Mouse (Mus musculus) spleen, embryonic (tissue): ENCODE results near the gene Cd6.

Experiments used
- CTCF ChIA-PET: fragments of 350-600 bp; sonication (Branson Sonifier 250); formaldehyde crosslinking; loops from one replicate; lab custom pipeline; 2022; lab: Charles Lee

The Cd6 gene

DNA sequence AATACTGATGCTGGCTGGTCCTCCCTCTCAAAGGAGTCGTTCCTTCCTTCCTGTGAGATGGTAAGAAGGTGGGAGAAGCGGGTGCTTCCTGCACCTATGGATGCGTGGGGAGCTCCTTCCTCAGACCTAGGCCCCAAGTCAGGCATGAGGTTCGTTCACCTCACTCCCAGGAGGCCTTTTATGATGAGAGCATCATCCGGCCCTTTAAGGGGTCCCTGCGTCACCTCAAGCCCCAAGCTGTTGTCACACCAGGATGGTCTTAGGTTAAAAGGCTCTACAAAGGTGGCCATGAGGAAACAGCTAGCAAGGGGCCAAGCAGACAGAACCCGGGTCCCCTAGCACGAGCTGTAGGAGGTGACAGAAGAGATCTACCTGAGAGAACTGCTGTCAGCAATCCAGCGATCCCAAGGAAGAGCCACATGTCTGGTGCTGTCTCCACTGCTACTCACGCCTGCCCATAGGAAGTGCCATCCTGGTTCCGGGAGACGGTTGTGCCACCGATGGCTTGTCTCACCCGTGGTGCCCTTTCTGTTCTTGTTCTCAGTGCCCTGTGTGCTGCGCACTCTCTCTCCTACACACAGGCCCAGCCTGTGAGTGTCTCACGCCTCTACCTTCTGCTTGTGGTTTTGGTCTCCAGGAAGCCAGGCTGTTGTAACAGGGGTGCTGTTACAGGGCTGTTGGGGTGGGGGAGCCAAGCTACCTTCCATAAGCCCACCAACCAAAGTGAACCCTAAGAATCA, at the start of gene Cd6:
Gene Cd6 (minus strand): TSS at position 623 of the 740 bp plus-strand sequence.
- CTCF ChIA-PET = no interaction called here

- CTCF ChIA-PET = no interaction called here
Observed at GRCm38 (mm10) chr19:10878201-10878837, 48.5 kb upstream of the Cd6 start.

GRCm38 (mm10) chr19:10871328-10871961, 41.6 kb upstream of the Cd6 start:
- CTCF ChIA-PET = interaction anchor here (0.7 to 1.1 kb wide), 2 partner anchors 11 to 38 kb away, joined by 3 read pairs; partner anchors contain the start of gene Tmem109

DNA sequence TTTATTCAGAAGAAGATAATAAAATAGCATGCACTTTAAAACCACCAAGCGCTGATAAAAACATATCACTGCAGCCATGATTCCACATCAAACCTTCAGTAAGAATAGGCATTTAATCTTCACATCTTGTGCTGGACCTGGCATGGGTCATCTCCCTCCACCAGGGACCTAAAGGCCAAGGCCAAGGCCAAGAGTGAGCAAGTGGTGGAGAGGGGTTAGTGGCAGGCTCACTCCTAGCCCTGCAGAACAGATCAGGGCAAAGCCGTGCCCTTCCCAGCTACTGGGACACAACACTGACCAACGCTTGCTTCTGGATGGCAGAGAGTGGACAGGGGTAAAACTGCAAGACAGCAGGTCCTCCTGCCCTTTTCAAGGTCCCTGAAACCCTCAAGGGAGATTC, 40.8 kb upstream of the Cd6 start:
- CTCF ChIA-PET = no interaction called here

- CTCF ChIA-PET = interaction anchor here (0.6 to 0.8 kb wide), 2 partner anchors 192 to 385 kb away, joined by 3 to 4 read pairs; no protein-coding TSS in a partner anchor
Observed at GRCm38 (mm10) chr19:10869886-10870527, 40.1 kb upstream of the Cd6 start, which contains the start of gene Tmem132a. Gene Tmem132a, minus strand, starts transcription at chr19:10869940.

DNA sequence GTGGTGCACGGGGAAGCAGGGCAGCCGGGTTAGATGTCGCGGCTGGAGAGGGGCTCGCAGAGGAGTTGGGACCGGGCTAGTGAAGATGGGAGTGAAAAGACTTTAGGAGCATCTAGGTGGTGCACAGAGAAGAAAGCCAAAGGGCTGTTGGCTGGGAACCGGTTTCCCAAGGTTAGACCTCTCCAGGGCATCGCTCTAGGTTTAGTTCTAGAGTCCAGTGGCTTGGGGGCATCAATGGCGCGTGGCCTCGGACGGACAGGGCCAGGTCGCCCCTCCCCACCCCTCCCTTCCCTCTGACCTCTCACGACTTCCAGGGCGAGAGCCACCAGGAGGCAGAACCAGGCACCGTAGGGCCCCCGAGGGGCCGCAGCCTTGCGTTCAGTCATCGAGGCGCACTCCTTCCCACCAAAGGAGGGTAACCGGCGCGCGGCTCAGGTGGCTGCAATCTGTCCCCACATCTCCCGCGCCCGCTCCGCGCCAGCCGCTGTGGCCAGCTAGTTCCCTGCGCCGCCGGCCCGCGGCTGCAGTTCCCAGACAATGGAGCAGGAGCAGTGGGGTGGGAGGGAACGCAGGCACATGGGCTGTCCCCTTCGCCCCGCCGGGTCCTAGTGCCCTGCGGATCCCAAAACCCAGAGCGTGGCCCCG, 39.5 kb upstream of the Cd6 start:
- CTCF ChIA-PET = interaction anchor here (0.8 kb wide), 1 partner anchor 386 kb away, joined by 3 read pairs; no protein-coding TSS in a partner anchor

DNA sequence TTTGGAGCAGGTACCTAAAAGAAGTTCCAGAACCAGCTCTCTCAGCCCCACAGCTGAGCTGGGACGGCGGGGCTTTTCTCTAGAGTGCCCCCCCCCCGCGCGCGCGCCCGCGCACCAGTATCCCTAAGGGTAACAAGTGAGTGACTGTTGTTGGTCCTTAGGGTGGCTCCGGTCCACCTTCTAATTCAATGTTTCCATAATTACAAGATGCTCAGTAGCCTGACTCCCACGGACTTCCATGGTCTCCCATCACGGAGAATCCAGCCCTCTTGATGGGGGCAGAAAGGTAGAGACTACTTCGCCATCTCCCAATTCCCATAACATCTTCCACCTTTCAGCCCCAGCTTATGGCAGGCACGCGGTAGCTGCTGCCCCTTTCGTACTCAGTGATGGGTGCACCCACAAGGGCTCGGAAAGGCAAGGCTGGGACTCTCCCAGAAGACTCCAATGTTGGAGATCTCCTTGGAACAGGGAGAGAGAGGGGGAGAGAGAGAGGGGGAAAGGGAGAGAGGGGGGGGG, 38.8 kb upstream of the Cd6 start:
- CTCF ChIA-PET = interaction anchor here (1.1 kb wide), 1 partner anchor 12 kb away, joined by 11 read pairs; no protein-coding TSS in a partner anchor

DNA sequence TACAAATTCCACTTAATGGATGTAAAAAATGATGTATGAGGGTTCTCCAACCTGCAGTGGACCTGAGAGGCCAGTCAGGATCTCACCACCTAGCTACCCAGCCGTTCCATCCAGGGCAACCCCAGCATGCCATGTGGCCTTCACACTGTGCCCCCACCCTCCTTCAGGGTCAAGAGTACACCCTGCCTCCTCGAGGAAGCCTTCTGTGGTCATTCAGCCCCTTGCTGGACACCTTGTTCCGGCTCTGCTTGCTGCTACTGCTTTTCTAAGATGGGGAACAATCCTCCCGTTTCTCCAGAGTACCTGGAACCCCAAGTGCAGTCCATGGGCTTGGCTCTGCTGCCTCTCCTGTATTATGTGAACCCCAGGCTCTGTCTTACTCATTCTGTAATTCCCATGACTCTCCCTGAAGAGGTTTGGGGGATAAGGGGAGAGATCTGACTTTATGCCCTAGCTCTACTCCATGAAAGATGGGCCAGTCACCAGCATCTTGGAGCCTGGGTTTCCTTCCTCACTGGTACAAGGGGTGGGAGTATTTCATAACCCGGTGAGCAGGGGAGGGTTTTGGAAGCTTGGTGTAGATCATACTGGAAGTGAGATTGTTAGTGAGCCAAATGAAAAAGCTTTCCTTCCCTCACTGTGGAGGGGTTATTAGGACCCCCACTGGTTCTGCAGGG, 38.2 kb upstream of the Cd6 start:
- CTCF ChIA-PET = interaction anchor here (1.1 kb wide), 1 partner anchor 13 kb away, joined by 11 read pairs; no protein-coding TSS in a partner anchor

- CTCF ChIA-PET = no interaction called here
Observed at GRCm38 (mm10) chr19:10866351-10866750, 36.5 kb upstream of the Cd6 start.

DNA sequence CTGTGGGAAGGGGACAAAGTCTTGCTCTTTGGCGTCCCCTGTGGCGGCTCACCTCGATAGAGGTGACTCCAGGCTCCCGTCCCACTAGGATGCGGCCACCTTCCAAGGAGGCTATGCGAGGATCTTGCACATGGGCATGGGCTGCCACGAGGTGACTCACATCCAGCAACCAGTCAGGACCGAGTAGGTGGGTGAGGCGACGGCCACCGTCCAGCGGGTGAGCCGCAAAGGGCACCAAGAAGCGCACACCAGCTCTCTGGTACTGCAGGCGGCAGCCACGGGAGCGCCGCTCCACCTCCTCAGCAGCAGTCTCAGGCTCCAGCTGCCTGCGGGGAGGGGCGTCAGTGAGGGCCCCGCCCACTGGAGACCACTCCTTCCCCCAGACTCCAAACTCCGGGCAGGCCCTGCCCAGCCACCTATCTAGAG, 30.2 kb upstream of the Cd6 start:
- CTCF ChIA-PET = no interaction called here

DNA sequence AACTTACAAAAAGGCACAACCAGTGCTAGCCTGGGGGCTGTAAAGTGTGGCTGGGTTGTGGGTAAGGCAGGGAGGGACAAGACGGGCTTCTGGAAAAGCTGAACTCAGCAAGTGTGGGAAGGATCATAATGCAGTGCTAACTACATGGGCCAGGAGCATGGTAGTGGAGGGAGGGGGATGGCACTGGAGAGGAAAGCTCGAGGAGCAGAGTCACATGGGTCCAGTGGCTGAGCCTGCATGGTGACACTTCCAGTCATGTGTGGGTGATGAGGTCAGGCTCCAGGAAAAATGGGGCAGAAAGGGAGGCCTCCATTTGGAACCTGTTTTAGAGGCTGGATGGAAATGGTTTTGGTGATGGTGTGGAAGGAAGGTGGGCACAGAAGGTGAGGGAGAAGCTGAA, 26.7 kb upstream of the Cd6 start:
- CTCF ChIA-PET = no interaction called here

DNA sequence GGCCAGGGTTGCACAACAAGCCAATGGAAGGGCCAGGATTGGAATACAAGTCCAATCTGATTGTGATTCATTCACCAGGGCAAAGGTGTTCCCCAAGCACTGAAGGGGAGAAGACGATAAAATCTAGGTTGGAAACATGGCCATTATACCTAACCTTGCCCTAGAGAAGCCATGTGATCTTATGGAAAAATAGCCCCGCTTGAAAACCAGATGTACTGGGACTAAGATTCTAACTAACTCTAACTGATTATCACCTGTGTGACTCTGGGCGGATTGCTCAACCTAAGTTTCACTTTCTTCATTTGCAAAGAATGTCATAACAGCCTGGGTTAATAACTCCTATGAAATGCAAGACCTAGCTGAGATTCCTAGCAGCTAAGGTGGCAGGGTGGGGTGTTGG, 25.6 kb upstream of the Cd6 start:
- CTCF ChIA-PET = no interaction called here

DNA sequence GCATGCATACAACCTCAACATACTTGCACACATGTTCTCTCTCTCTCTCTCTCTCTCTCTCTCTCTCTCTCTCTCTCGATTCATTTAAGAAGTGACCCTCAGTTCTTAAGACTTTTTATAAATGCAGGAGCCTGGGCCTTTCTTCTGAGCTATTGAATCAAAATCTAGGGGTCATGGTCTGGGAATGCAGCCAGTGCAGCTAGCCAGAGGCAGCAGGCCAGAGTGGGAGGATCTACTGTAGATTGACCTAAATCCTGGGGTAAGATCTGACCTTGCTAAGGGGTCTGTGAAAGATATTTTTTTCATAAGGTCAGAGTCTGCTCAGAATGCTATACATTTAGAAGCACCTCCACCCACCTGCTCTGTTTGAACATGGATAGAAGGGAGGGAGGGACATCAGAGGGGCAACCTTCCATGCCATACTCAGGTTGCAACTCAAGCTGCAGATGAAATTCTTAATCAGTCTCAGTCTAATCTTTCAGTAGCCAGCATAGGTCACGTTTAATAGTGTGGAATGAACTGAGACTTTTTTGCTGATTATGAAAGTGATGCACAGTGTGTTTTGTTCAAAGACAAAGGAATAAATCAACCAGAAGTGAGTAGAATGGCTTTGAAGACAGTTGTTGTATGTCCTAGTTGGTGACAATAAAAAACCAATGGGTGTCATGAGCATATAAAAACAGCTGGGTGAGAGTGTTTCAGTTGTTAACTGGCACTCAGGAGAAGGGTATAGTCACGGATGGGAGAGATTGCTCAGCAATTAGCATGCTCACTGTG, 17.6 kb upstream of the Cd6 start:
- CTCF ChIA-PET = no interaction called here

GRCm38 (mm10) chr19:10846150-10846549, 16.3 kb upstream of the Cd6 start:
- CTCF ChIA-PET = no interaction called here

- CTCF ChIA-PET = no interaction called here
Observed at GRCm38 (mm10) chr19:10845454-10845853, 15.6 kb upstream of the Cd6 start.

GRCm38 (mm10) chr19:10844206-10844605, 14.3 kb upstream of the Cd6 start:
- CTCF ChIA-PET = no interaction called here

DNA sequence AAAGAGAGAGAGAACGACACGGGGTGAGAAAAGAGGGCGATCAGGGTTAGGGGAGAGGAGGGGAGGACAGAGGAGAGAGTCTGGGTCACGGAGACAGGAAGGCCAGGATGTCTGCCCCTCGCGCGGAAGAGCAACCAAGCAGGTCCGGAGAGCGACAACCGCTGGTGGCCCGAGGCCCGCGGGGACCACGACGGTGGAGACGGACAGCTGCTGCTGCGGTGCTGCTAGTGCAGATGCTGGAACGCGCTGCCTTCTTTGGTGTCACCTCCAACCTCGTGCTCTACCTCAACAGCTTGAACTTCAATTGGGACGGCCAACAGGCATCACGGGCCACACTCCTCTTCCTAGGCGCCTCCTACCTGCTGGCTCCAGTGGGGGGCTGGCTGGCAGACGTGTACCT, 13.1 kb upstream of the Cd6 start:
- CTCF ChIA-PET = interaction anchor here (0.6 kb wide), 2 partner anchors 38 to 905 kb away, joined by 5 to 8 read pairs; no protein-coding TSS in a partner anchor

DNA sequence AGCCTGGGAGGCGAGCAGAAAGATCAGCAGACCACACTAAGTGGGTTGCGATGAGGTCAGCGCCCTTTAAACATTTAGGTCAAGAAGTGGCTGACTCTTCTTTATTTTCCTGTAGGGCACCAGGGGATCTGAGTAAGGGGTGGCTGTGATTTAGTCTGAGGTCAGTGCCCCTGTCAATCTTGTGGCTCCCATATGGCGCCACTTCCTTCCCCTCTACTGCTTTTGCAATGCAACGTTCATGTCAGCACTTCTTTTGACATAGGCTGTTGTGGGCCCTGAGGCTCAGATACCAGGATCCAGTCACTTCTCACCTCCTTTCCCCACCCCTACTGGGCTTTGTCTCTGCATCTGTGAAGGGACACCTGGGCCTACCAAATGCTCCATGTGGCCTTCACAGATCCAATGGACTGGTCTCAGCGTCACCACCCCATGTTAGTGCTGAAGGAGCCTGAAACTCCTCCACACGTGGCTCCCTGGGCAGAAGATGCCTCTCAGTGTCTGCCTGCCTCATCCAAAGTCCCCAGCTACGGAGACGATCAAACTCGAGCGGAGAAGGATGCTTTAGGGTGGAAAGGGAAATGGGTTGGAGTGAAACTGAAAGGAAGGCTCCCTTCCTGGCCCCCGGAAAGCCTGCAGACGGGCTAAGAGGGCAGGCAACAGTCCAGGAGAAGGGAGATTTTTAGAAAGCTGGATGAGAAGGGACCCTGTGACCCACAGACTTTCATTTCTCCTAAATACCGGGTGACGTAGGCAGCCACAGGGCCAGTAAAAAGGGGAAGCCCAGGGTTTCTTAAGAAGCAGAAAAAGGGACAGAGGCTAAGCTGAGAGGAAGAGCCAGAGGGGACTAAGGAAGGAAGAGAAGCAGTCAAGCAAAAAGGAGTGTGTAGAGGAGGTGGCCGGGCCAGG, 12.1 kb upstream of the Cd6 start:
- CTCF ChIA-PET = interaction anchor here (0.6 kb wide), 1 partner anchor 39 kb away, joined by 5 read pairs; no protein-coding TSS in a partner anchor
